Mouse (Mus musculus) myocyte (in vitro differentiated cells): ENCODE data around the gene Fggy. TPM values are rescaled to one million over a fixed set of nuclear protein-coding genes. Genes with fewer than 3 reads are reported as not detected.

Experiments used
- H3K27me3 ChIP-seq: one replicate; pipeline ENCODE4 v1.6.1; 2011; ENCODE audit not compliant: control insufficient read depth, insufficient read depth, insufficient read length
- H3K36me3 ChIP-seq: one replicate; pipeline ENCODE4 v1.6.1; 2011; ENCODE audit not compliant: control insufficient read depth, insufficient read depth
- H3K4me2 ChIP-seq: one replicate; pipeline ENCODE4 v1.6.1; 2011; ENCODE audit warnings: low read depth, control low read depth
- H3K4me3 ChIP-seq: one replicate; pipeline ENCODE4 v1.5.1; 2011; ENCODE audit warnings: mild to moderate bottlenecking, control low read depth, moderate library complexity
- H3K79me2 ChIP-seq: one replicate; pipeline ENCODE4 v1.6.1; 2011; ENCODE audit not compliant: control insufficient read depth, insufficient read depth
- H3ac ChIP-seq: one replicate; pipeline ENCODE4 v1.6.1; 2011; ENCODE audit not compliant: control insufficient read depth, insufficient read length
- CEBPB ChIP-seq: IDR thresholded peaks from 2 replicates; pipeline ENCODE4 v1.6.1; 2011; ENCODE audit warnings: mild to moderate bottlenecking, moderate library complexity; ENCODE audit not compliant: poor library complexity, insufficient read depth, severe bottlenecking
- E2F4 ChIP-seq: IDR thresholded peaks from one replicate; pipeline ENCODE4 v1.6.1; 2011; ENCODE audit warnings: mild to moderate bottlenecking, control low read depth, moderate library complexity; ENCODE audit not compliant: insufficient read depth
- MAX ChIP-seq: IDR thresholded peaks from one replicate; pipeline ENCODE4 v1.6.1; 2011; ENCODE audit warnings: low read depth, mild to moderate bottlenecking, control low read depth
- MYOD1 ChIP-seq, 3 experiments: IDR thresholded peaks; one replicate each; pipeline ENCODE4 v1.6.1; 2011; ENCODE audit warnings: control low read depth in 2 of 3, low read depth in 2 of 3, mild to moderate bottlenecking in 2 of 3, moderate library complexity in 1 of 3; ENCODE audit not compliant: insufficient read length in 2 of 3, control insufficient read depth in 1 of 3
- MYOG ChIP-seq, 3 experiments: IDR thresholded peaks; one replicate each; pipeline ENCODE4 v1.6.1; 2011; ENCODE audit warnings: control low read depth in 2 of 3, low read depth in 2 of 3, mild to moderate bottlenecking in 2 of 3; ENCODE audit not compliant: insufficient read length in 2 of 3, control insufficient read depth in 1 of 3, insufficient read depth in 1 of 3
- POLR2A ChIP-seq: IDR thresholded peaks from one replicate; pipeline ENCODE4 v1.6.1; 2011; ENCODE audit warnings: low read depth, mild to moderate bottlenecking, control low read depth, moderate library complexity; ENCODE audit not compliant: insufficient read length
- POLR2AphosphoS2 ChIP-seq: IDR thresholded peaks from one replicate; pipeline ENCODE4 v1.6.1; 2011; ENCODE audit warnings: low read depth, control low read depth; ENCODE audit not compliant: insufficient read length
- REST ChIP-seq: IDR thresholded peaks from one replicate; pipeline ENCODE4 v1.6.1; 2011; ENCODE audit warnings: mild to moderate bottlenecking, control low read depth, moderate library complexity; ENCODE audit not compliant: insufficient read depth, insufficient read length
- SRF ChIP-seq: IDR thresholded peaks from one replicate; pipeline ENCODE4 v1.6.1; 2011; ENCODE audit warnings: low read depth; ENCODE audit not compliant: control insufficient read depth, insufficient read length
- TCF12 ChIP-seq: IDR thresholded peaks from one replicate; pipeline ENCODE4 v1.6.1; 2011; ENCODE audit warnings: mild to moderate bottlenecking, control low read depth; ENCODE audit not compliant: poor library complexity, insufficient read depth, severe bottlenecking
- TCF3 ChIP-seq: IDR thresholded peaks from one replicate; pipeline ENCODE4 v1.6.1; 2011; ENCODE audit warnings: low read depth, control low read depth; ENCODE audit not compliant: insufficient read length
- USF1 ChIP-seq: IDR thresholded peaks from one replicate; pipeline ENCODE4 v1.6.1; 2011; ENCODE audit warnings: low read depth, mild to moderate bottlenecking, control low read depth, moderate library complexity
- polyA plus RNA-seq: library from polyadenylated mRNA; unstranded; fragments of >200 nt; fragmentation: generic; extraction: Trizol; gene quantifications from one replicate; pipeline ENCODE4 v1.2.1, GENCODE M21; 2012; ENCODE audit warnings: missing spikeins

The Fggy gene
- polyA plus RNA-seq, 1 experiment, result 12.7 TPM

DNA sequence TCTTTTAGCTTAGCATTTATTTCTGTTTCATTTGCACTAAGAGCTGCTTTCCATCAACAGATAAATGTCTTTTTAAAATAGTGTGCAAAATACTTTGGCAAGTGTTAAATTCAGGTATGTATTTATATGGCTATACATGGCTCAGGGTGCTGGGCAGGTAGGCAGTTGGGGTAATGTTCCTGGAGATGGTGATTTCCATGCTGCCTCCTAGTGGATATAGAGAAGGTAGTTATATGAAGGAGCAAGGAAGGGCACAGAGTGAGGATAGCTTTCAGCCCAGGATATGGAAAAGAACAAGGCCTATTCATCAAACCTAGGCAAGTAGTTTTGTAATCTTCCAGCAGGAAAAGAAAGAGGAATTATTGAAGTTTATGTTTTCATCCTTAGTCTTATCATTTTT, 166.3 kb downstream of the Fggy start:
- no peak overlapping the region for H3ac ChIP-seq
- no peaks in the 10 kb centered on the region for H3K36me3 ChIP-seq
- TF ChIP-seq CEBPB, result no peak
- TF ChIP-seq POLR2AphosphoS2, result no peak
- TF ChIP-seq SRF, result no peak
- TF ChIP-seq POLR2A, result no peak
- no peak for TF ChIP-seq MAX
- TF ChIP-seq REST, result no peak
- TF ChIP-seq TCF3, result no peak
- TF ChIP-seq TCF12, result no peak
- no peaks in the 10 kb centered on the region for H3K79me2 ChIP-seq
- no peak overlapping the region for H3K4me2 ChIP-seq
- H3K27me3 ChIP-seq, result no peaks in the 10 kb centered on the region
- H3K4me3 ChIP-seq, result no peak overlapping the region

DNA sequence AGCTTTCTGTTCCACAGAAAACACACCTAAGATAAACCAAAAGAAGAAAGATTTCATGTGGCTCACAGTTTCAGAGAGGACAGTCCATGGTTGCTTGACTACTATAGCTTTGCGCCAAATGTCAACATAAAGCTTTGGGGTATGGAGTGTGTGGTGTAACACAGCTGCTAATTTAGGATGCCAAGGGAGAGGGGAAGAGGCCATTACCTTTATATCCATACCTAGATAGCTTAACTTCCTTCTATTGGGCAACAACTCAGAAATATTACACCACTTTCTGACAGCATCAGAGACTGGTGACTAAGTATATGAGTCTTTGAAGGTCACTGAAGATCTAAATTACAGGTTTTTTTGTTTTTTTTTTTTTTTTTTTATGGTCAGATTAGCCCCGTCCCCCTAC, 169.1 kb downstream of the Fggy start:
- H3K4me3 ChIP-seq, result no peak overlapping the region

DNA sequence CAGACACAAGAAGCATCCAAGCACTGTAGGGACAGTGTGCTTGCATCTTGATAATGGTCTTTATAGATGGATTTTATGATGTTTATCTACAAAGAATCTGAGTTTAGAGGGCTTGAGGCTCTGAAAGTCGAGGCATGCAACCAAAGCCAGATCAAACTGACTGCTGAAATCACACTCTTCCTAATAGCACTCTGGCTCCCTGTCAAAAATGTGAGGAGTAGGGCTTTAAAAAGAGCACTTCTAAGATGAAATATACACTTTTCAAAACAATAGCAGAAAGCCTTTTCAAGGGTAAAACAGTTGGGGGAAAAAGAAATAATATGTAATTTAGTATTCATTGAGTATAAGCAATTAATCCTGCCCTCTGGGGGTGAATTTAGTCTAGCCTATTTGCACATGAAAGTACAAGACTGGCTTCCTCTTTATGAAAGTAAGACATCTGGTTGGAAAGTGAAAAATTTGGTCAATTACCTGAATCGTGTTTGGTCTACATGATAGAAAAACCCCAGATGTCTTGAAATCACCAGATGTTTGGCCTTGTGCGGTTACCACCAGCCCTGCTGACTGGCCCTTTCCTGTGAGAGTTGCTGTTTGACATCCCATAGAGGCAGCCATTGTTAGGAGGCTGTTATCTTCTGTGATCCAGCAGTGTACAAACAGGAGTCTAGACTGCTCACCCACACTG, 172.0 kb downstream of the Fggy start:
- TF ChIP-seq MYOG (IDR thresholded peaks at IDR 0.05; ENCODE audit: control insufficient read depth in 1 of 3, insufficient read depth in 1 of 3, insufficient read length in 2 of 3, low read depth in 2 of 3) (no peak), CEBPB (no peak), REST (no peak), MAX (no peak), SRF (no peak), MYOD1 (IDR thresholded peaks at IDR 0.05; ENCODE audit: control insufficient read depth in 1 of 3, insufficient read length in 2 of 3, low read depth in 2 of 3) (no peak), TCF3 (no peak), POLR2A (no peak), E2F4 (no peak), USF1 (no peak), POLR2AphosphoS2 (no peak), TCF12 (no peak)

More for the DNA sequence above, 169.1 kb downstream of the Fggy start:
- no peaks in the 10 kb centered on the region for H3K27me3 ChIP-seq
- no peak overlapping the region for H3ac ChIP-seq
- no peaks in the 10 kb centered on the region for H3K79me2 ChIP-seq
- no peak for TF ChIP-seq TCF12
- TF ChIP-seq CEBPB, result no peak
- TF ChIP-seq POLR2AphosphoS2, result no peak
- no peak for TF ChIP-seq TCF3
- TF ChIP-seq E2F4, result no peak
- no peak for TF ChIP-seq SRF
- no peak for TF ChIP-seq MYOD1 (IDR thresholded peaks at IDR 0.05; ENCODE audit: control insufficient read depth in 1 of 3, insufficient read length in 2 of 3, low read depth in 2 of 3)
- H3K4me2 ChIP-seq, result no peak overlapping the region
- no peaks in the 10 kb centered on the region for H3K36me3 ChIP-seq

GRCm38 (mm10) chr4:95731110-95731509, 173.8 kb downstream of the Fggy start:
- H3K4me3 ChIP-seq, result no peak overlapping the region
- no peaks in the 10 kb centered on the region for H3K36me3 ChIP-seq
- no peak for TF ChIP-seq SRF
- TF ChIP-seq MYOG (IDR thresholded peaks at IDR 0.05; ENCODE audit: control insufficient read depth in 1 of 3, insufficient read depth in 1 of 3, insufficient read length in 2 of 3, low read depth in 2 of 3), result no peak
- no peak for TF ChIP-seq TCF12
- TF ChIP-seq POLR2A, result no peak
- TF ChIP-seq USF1, result no peak
- no peak for TF ChIP-seq REST
- no peak for TF ChIP-seq POLR2AphosphoS2
- no peak for TF ChIP-seq TCF3
- TF ChIP-seq E2F4, result no peak
- TF ChIP-seq CEBPB, result no peak
- TF ChIP-seq MYOD1 (IDR thresholded peaks at IDR 0.05; ENCODE audit: control insufficient read depth in 1 of 3, insufficient read length in 2 of 3, low read depth in 2 of 3), result no peak
- no peak for TF ChIP-seq MAX
- no peaks in the 10 kb centered on the region for H3K27me3 ChIP-seq
- no peaks in the 10 kb centered on the region for H3K79me2 ChIP-seq
- no peak overlapping the region for H3K4me2 ChIP-seq
- no peak overlapping the region for H3ac ChIP-seq

More for the DNA sequence above, 172.0 kb downstream of the Fggy start:
- H3K27me3 ChIP-seq, result no peaks in the 10 kb centered on the region
- H3K4me3 ChIP-seq, result no peak overlapping the region
- no peak overlapping the region for H3K4me2 ChIP-seq
- no peak overlapping the region for H3ac ChIP-seq
- H3K79me2 ChIP-seq, result no peaks in the 10 kb centered on the region
- no peaks in the 10 kb centered on the region for H3K36me3 ChIP-seq
